Mouse (Mus musculus): Measurements from ENCODE around the gene Snn.
A peak's percentile ranks its signal among the peaks of the same experiment; 100 is the strongest.

Snn gene

DNA sequence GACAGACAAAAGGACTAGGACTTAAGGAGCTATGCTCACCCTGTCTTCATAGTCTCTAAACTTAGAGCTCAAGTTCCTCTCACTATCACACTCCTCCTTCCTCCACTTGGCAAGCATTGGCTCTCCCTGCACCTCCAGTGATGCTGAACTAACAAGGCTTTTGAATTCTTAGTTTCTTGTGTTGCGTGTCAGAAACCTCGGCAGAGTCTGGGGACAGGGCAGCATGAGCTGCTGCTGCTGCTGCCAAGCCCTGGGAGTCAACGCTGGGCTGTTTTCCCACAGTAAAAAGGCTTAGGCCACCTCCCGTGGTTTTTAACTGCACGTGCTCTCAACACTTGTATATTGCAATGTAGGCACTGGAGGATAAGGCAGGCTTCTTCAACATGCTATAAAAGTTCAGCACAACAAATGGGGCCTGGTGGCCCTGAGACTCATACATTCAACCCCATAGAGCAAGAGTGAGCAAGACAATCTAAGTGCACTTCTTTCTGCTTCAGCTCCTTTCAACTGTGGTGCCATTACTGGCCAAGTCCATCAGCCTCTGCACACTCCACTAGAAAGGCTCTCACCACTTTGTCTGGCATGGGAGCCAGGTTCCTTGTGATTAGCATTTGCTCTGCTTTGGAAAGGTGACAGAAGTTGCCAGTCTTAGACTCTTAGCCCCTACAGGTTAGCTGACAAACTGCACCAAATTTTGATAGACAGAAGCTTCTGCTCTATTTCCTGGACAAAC, 26.3 kb downstream of the Snn start:
- DNase-seq = peak; percentile 66

DNA sequence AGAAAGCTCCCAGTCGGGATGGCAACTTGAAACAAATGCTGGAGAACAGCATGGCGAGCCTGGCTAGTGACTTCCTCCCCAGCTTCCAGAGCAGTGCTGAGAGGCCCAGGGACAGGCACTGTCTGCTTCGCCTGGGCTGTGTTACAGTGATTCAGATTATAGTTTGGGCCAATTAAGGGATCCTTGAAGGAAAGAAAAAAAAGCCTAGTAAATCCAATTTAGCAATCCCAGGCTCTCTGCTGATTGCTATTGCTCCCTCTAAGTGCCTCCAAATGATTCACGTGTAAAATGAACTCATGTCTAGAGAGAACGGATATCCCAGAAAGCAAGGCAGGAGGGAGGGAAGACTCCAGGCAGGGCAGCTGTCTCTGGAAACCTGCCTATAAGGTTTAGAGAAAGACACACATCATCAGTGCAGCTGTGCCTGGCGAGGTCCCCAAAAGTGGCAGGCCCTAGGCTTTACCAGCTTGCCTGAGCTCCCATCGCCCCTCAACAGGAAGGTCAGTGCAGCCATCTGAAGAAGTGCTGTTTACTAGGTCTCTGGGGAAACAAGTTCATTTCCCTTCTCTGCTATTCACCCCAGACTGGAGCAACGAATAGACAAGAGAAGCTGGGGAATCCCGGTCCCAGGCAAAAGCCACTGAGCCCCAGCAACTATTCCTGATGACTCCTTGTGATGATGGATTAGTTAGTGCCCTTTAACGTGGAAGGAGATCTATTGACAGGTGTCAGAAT, 30.3 kb downstream of the Snn start:
- no peak for DNase-seq

DNA sequence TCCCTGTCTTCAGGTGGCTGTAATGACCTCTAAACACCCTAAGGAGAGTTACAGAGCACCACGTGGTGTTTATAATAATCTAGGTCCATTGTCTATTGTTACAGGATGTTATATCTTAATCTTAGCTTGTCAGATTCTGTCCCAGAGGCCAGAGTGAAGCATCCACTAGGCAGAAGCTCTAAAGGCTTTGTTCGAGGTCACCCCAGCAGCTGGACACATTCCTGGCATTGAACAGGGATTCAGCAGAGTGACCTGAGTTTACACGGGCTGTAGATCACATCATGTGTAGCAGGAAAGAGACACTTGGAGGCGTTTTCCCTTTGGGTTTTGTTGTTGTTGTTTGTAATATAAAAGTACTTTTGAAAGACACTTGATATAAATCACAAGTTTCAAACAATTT, 31.3 kb downstream of the Snn start:
- DNase-seq = peak; percentile 65

DNA sequence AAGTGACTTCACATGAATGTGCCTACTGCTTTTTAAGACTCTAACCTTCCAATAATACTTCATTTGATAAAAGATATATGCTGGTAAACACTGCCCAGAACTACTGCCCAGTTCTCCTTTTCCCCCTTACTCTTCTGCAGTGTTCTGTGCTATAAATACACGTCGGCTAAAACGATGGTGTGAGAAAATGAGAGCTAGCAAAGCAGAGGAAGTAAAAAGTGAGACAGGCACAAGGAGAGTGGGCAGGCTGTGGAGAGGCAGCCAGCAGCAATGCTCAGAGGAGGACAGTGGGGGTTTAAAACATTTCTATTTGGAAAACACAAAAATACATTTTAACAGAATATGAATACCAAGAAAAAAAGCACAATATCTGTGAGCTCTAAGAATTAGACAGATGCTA, 31.8 kb downstream of the Snn start:
- no peak for DNase-seq

DNA sequence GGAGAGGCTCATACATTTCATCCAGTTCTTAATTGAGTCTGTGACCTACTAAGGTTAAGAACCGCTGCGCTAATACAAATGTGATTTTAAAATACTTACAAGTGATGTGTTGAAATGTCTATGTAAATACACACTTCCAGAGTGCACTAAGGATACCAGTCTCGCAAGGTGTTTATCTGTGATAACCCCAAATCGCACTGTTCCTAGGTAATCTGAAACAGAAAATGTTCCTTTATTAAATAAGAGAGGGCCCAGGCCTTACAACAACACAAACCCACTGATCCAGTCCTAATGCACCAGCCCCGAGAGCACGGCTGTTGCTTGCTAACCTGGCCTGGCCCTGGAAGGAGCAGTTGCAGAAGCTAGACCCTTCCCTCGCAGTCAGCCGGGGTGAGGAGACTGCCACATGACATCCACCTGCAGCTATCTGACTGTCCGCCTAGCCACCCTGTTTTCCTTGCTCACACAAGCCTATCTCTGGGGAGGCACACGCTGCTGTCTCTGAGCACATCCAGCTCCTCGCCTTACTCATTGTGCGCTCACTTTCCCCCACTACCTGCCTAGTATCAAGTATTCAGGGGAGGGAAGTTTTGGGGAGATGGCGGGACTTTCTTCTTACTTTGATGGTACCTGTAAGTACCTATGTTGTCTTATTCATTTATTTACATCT, 33.1 kb downstream of the Snn start:
- no peak for DNase-seq

DNA sequence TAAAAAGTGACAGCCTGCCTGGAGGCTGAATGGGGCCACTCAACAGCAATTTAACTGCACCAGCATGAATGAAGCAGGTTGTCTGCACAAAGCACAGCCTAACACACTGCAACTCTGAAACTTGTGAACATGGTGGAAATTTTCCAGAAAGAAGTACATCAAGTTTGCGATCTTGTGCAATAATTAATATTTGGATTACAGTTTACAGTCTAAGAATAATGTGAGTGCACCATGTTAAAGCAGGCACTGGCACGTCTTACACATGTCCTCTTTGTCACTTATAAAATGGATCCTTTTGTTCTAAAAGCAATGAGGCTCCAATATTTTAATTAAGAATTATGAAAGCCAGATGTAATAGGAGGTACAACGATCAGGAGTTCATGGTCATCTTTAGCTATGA, 36.6 kb downstream of the Snn start:
- no peak for DNase-seq

DNA sequence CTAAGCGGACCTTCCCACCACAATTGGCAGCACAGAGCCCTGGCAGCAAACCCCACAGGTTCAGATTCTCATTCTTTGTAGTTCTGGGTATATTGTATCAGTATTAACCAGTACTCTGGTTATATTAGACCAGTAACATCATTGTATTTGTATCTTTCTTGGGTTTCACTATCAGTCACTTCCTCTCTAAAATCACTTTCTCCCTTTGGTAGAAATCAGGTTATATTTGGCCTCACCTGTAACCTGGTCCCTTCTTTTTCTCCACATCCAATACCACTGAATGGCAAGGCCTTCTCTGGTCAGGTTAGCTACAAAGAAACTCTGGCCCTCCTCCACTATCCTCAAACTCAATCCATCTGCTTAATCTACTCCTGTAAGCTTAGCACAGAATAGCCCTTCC, 44.2 kb downstream of the Snn start:
- DNase-seq = no peak

DNA sequence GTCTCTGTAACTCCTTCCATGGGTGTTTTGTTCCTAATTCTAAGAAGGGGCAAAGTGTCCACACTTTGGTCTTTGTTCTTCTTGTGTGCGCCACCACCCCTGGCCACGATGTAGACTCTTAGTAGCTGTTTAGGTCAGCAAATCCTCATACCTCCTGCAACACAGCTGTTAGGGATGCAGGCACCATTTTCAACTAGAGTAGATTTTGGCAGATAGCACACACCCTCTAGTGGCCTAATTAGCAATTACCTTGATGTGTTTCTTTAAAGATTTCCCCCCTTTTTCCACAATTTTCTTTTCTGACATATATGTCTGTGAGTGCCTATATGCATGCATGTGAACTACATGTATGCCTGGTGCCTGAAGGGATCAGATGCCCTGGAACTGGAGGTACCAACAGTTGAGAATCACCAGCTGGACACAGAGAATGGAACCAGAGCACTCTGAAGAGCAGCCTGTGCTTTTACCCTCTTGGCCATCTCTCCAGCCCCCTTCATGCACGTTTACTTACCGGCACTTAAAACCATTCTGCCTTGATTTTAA, 48.5 kb downstream of the Snn start:
- no peak for DNase-seq

DNA sequence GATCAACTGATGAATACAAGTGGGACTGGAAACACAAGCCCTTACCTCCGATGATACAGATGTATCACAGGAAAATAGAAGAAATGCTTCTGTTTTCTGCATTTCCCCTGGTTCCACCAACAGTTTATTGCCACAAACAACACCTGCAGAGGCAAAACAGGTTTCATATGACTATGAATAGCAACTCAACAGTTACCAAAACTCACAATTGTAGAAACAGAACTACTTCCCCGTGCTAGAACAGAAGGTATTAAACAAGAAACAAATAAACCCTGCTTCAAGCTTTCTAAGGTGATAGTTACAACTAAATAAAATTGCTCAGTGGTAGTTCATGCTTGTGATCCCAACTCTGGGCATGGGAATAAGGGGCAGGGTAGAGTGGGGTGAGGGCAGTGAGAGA, 61.9 kb downstream of the Snn start:
- no peak for DNase-seq

DNA sequence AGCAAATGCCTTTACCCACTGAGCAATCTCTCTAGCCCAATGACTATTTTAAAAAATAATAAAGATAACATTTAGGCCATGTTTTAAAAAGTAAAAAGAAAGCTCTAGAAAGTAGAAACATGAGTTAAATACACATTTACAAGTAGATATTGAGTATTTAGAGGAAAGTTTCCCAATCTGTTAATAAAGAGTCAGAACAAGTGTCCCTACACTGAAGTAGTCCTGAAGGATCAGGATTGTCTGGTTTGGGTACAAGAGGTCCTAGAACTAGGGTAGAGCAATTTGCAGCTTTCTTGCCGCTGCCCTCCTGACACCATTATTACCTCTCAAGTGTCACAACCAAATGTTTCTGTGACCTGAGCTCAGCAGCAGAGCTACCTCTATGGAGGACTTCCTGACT, 63.4 kb downstream of the Snn start:
- DNase-seq = no peak
